Mouse (Mus musculus): ENCODE results near the gene Grb2.

Gene Grb2

GRCm38 (mm10) chr11:115712268-115712667, 3.9 kb upstream of the Grb2 start:
- DNase-seq: no peak

DNA sequence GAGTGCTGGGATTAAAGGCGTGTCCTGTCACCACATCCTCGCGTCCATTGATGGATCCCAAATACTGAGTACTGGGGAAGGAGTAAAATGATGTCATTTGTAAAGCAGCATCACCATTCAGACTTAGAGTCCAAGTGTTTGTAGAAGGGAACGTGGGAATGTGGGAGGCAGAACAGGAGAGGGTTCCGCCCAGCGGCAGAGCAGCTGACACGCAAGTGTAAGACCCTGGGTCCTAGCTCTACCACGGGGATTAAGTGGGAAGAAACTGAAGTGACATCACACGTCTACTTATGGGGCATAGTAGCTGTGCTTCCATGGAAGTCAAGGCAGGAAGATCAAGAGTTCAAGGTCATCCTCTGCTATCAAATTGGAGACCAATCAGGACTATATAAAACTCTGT, 2.7 kb upstream of the Grb2 start:
- DNase-seq: no peak

- DNase-seq: no peak
Observed at GRCm38 (mm10) chr11:115709829-115710559, 1.6 kb upstream of the Grb2 start.

- DNase-seq: peak; percentile 59
Observed at GRCm38 (mm10) chr11:115708956-115709828, 795 bp upstream of the Grb2 start.

GRCm38 (mm10) chr11:115707313-115708208, 836 bp downstream of the Grb2 start:
- DNase-seq: peak; percentile 50

- DNase-seq: no peak
Observed at GRCm38 (mm10) chr11:115706584-115706983, 1.8 kb downstream of the Grb2 start.

DNA sequence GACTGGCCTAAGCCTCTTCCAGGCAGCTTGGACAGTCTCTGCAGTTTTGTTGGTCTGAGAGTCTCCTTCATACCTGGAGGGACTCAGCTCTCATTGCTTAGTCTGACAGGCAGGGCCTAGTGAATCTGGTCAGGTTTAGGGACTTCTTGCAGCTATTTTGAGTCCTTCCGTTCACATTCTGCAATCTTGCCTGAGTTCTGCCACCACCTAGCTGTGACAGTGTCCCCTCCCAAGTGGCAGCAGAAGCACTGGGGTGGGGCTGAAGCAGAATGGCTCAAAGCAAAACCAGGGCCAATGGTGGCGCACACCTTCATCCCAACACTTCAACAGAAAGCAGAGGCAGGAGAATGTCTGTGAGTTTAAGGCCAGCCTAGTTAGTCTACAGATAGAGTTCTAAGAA, 2.8 kb downstream of the Grb2 start:
- no peak for DNase-seq

GRCm38 (mm10) chr11:115704648-115705047, 3.7 kb downstream of the Grb2 start:
- DNase-seq: no peak

DNA sequence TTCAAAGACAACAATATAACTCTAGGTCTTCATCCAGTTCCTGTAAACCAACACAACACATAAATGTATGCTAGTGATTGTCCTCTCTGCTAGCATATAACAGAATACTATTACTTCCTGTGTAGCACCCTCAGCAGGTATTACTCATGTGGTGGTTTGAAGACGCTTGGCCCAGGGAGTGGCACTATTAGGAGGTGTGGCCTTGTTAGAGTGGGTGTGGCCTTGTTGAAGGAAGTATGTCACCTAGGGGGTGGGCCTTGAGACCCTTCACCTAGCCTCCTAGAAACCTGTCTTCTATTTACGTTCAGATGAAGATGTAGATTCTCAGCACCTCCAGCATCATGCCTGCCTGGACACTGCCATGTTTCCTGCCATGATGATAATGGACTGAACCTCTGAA, 4.9 kb downstream of the Grb2 start:
- no peak for DNase-seq

- DNase-seq: peak; percentile 84
Observed at GRCm38 (mm10) chr11:115698986-115699728, 9.2 kb downstream of the Grb2 start.

DNA sequence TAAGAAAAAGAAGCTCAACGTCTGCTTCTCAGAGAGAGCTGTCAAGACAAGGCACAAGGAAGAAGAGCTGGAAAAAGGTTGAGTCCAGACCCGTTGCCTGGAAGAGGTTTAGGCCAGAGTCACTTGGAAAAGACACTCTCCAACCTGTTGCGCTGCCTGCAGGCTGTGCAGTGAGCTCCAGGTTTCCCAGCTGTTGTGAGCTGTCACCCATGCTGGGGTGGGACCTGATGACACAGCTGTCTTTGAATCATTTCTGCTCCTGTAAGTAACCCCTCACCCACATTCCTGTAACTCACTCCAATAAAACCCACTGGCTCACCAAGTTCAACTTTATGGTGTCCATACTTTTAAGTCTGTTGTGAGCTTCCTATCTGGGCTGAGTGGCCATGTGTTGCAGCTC, 10.7 kb downstream of the Grb2 start:
- DNase-seq: no peak

DNA sequence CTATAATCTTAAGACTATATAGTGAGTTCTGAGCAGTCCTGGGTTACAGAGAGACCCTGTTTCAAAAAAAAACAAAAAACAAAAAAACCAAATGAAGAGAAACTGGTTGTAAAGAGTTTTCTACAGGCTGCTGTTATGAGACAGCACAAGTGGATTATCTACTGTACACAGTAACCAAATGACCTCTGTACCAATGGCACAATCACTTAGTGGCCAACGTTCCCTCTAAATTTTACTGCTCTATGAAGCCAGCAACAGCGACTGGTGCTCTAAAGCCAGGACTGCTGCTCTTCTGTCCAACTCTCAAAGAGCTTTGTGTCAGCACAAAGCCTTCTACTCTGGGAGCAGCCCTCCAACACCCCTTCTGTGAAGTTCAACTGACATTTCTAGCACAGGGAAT, 11.3 kb downstream of the Grb2 start:
- no peak for DNase-seq

DNA sequence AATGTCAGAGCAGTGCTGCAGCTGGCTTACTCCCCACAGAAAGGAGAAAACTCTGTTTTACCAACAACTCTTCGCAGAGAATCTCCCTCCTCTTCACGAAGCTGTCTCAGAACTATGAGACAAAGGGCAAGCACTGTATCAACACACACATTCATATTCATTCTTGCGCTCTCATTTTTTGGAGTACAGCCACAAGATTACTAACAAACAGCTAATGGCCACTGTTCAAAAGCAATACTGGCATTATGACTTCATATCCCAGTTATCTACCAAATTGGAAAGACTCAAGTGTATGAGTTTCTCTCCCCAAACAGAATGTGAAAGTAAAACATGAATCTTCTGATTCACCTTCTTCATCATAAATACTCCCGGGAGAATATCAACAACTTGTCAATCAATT, 11.9 kb downstream of the Grb2 start:
- no peak for DNase-seq

DNA sequence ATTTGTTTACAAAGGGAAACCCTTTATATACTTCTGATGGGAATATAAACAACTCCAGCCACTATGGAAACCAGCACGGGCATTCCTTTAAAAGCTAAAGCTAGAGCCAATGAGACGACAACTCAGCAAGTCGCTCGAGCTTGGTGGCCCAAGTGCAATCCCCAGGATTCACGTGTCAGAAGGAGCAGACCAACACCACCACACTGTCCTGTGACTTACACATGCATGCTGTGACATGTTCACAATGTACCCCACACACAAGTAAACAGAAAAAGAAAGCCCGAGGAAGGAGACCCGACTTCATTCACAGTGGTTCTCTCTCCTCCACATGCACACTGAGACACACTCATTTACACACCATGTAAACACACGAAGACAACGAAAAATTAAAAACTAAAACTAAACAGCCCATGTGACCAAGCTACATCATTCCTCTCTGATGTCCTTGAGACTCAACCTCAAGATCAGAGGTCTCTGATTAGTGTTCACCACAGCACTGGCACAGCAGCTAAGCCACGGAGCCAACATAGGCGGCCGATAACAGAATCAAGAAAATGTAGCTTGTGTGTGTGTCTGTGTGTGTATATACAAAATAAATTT, 14.3 kb downstream of the Grb2 start:
- no peak for DNase-seq

- DNase-seq: no peak
Observed at GRCm38 (mm10) chr11:115692800-115693199, 15.6 kb downstream of the Grb2 start.

GRCm38 (mm10) chr11:115691976-115692375, 16.4 kb downstream of the Grb2 start:
- DNase-seq: no peak

DNA sequence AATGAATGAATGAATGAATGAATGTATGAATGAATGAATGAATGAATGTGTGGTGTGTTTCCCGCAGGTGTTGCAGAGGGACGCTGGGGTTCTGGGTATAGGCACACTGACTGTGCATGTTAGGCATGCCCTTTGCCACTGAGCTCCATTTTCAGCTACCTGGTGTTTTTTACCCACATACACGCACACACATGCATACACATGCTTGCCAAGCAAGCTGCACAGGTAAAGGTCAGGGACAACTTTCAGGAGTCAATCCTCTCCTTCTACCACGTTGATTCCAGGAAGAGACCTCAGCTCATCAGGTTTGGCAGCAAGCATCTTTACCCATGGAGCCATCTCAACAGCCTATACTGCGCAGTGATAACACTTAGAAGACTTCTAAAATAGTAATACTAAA, 16.9 kb downstream of the Grb2 start:
- no peak for DNase-seq

DNA sequence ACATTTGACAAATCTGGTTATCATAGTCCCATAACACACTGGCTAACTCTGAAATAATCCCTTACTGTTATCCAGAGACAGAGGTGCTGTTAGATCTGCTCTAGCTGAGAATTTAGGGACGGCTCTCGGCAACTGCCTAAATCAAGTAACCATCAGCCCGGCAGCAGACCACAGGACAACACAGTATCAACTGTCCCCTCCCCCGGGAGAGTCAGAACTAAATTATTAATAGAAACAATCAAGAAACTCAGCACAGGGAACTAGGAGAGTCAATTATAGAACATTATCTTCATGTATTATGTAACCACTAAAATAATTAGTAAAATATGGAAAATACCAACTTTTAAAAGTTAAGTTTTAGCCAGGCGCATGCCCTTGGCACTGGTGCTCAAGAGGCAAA, 17.4 kb downstream of the Grb2 start:
- DNase-seq: no peak

DNA sequence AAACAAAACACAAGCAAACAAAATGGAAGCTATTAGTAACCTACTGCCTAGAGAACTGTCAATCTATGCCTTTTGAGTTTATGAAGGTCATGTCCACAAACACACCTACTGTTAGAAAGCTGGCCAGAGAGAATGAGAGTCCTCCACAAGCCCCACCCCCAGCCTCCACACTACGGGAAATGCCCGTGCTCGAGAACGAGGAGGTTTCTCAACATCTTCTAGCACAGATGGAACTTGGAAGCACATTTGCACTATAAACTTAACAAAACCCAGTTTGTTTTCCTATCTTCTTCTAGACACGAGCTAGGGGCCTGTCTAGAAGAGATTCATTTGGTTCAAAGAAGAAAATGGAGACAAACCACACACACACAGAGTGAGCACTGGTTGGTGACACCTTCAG, 18.0 kb downstream of the Grb2 start:
- no peak for DNase-seq

GRCm38 (mm10) chr11:115689137-115689915, 19.1 kb downstream of the Grb2 start:
- no peak for DNase-seq

- DNase-seq: no peak
Observed at GRCm38 (mm10) chr11:115686369-115686768, 22.0 kb downstream of the Grb2 start.

Measured in cerebellum, adult 11 months (tissue).